Mouse (Mus musculus) lung, adult 2 months (tissue): ENCODE results near the gene Afmid. TPM values are rescaled to one million over a fixed set of nuclear protein-coding genes. Genes with fewer than 3 reads are reported as not detected.
A peak's percentile ranks its signal among the peaks of the same experiment; 100 is the strongest.
"Not testable (repeated sequence)": the region's sequence is repeated elsewhere in the genome, so short reads cannot be mapped to it uniquely, and the experiment has no call there.

ENCODE experiments used
- DNase-seq: peaks from one replicate; pipeline ENCODE4 v3.0.0; 2022
- H3K4me1 ChIP-seq: fragments of 200-500 bp; 2 replicates; pipeline ENCODE4 v1.6.1; 2011; ENCODE audit warnings: low read length; ENCODE audit not compliant: control insufficient read depth, insufficient read depth
- H3K4me3 ChIP-seq: fragments of 200-500 bp; replicated peaks from 2 replicates; pipeline ENCODE3; 2011; ENCODE audit warnings: low read depth, mild to moderate bottlenecking, control low read depth, low read length; ENCODE audit errors: extremely low read depth
- CTCF ChIP-seq: fragments of 200-500 bp; IDR thresholded peaks from 2 replicates; pipeline ENCODE4 v1.5.1; 2011; ENCODE audit warnings: mild to moderate bottlenecking, low read length, control low read depth; ENCODE audit not compliant: insufficient read depth
- POLR2A ChIP-seq: fragments of 200-500 bp; IDR thresholded peaks from 2 replicates; pipeline ENCODE4 v1.6.1; 2011; ENCODE audit warnings: low read depth, mild to moderate bottlenecking, control low read depth, low read length, borderline replicate concordance; ENCODE audit errors: extremely low read depth
- WGBS: fragments of 180-500 bp; shearing (Covaris S2); methylation state at CpG from one replicate; pipeline ENCODE4 v1.1.7; 2018; 5-methylcytosine and 5-hydroxymethylcytosine counted together
- polyA plus RNA-seq: library from polyadenylated mRNA; depleted of rRNA; stranded (reverse); fragments of >200 nt; gene quantifications from 2 replicates; pipeline ENCODE4 v1.2.3, GENCODE M21; 2012

Afmid gene
- polyA plus RNA-seq, 1 experiment: 6.0 TPM

GRCm38 (mm10) chr11:117781993-117782704, 43.6 kb upstream of the Afmid start, which contains the start of the genes Tmc8 and Tmc6:
Gene Tmc8, plus strand, starts transcription at chr11:117782076.
Gene Tmc6, minus strand, starts transcription at chr11:117782198.
- Histone ChIP-seq H3K4me3 (peak within 1 kb of the TSS; percentile 58), H3K4me1 (peaks cover 9% of the 10 kb centered on the region)
- TF ChIP-seq CTCF: no peak
- TF ChIP-seq POLR2A: peak; percentile 58; the same call in 1 of the 2 replicates
- 28% methylated on average over 24 of the region's 24 CpGs for WGBS
- DNase-seq: peak; percentile 20

GRCm38 (mm10) chr11:117782705-117783034, 43.1 kb upstream of the Afmid start:
- TF ChIP-seq CTCF (no peak), POLR2A (no peak)
- H3K4me1 ChIP-seq: peaks cover 9% of the 10 kb centered on the region
- no peak for DNase-seq
- H3K4me3 ChIP-seq: peak overlapping the region; percentile 37
- WGBS: 45% methylated on average over 9 of the region's 9 CpGs

GRCm38 (mm10) chr11:117783089-117783488, 42.6 kb upstream of the Afmid start:
- 9% methylated on average over 31 of the region's 31 CpGs for WGBS
- TF ChIP-seq POLR2A (peak; percentile 26; the same call in 1 of the 2 replicates), CTCF (0 out of 2 replicates have a peak, but pooled peaks have one; percentile 10)
- Histone ChIP-seq H3K4me3 (peak overlapping the region; percentile 37), H3K4me1 (peaks cover 9% of the 10 kb centered on the region)
- DNase-seq: peak; percentile 42

GRCm38 (mm10) chr11:117783683-117784309, 41.9 kb upstream of the Afmid start:
- H3K4me3 ChIP-seq: no peak overlapping the region
- peaks cover 6% of the 10 kb centered on the region for H3K4me1 ChIP-seq
- WGBS: 66% methylated on average over 10 of the region's 10 CpGs
- TF ChIP-seq CTCF (no peak), POLR2A (no peak)
- DNase-seq: no peak

- H3K4me1 ChIP-seq: peaks cover 5% of the 10 kb centered on the region
- TF ChIP-seq POLR2A: no peak
- TF ChIP-seq CTCF: peak; percentile 85
- 15% methylated on average over 10 of the region's 10 CpGs for WGBS
- H3K4me3 ChIP-seq: no peak overlapping the region
- DNase-seq: peak; percentile 50
Observed at GRCm38 (mm10) chr11:117786294-117786693, 39.4 kb upstream of the Afmid start.

GRCm38 (mm10) chr11:117788481-117788880, 37.2 kb upstream of the Afmid start:
- WGBS: 79% methylated on average over 7 of the region's 7 CpGs
- H3K4me3 ChIP-seq, H3K4me1 ChIP-seq, DNase-seq: not testable (repeated sequence)

- DNase-seq: peak; percentile 77
- TF ChIP-seq CTCF (peak; percentile 92), POLR2A (no peak)
- Histone ChIP-seq H3K4me3 (no peak overlapping the region), H3K4me1 (peaks cover 3% of the 10 kb centered on the region; the same call in 1 of the 2 replicates)
- WGBS: 9% methylated on average over 14 of the region's 14 CpGs
Observed at GRCm38 (mm10) chr11:117790286-117790685, 35.4 kb upstream of the Afmid start.

- TF ChIP-seq POLR2A: 0 out of 2 replicates have a peak, but pooled peaks have one; percentile 3
- TF ChIP-seq CTCF: 0 out of 2 replicates have a peak, but pooled peaks have one; percentile 17
- no peak overlapping the region for H3K4me3 ChIP-seq
- 52% methylated on average over 23 of the region's 23 CpGs for WGBS
- DNase-seq: peak; percentile 33
- peaks cover 3% of the 10 kb centered on the region; the same call in 1 of the 2 replicates for H3K4me1 ChIP-seq
Observed at GRCm38 (mm10) chr11:117790703-117791440, 34.9 kb upstream of the Afmid start.

GRCm38 (mm10) chr11:117791441-117791761, 34.3 kb upstream of the Afmid start:
- Histone ChIP-seq H3K4me3 (no peak overlapping the region), H3K4me1 (peaks cover 3% of the 10 kb centered on the region; the same call in 1 of the 2 replicates)
- WGBS: 89% methylated on average over 9 of the region's 9 CpGs
- no peak for TF ChIP-seq CTCF
- no peak for TF ChIP-seq POLR2A
- DNase-seq: no peak
